Mouse (Mus musculus): Measurements from ENCODE around the gene Lrcol1. TPM values are rescaled to one million over a fixed set of nuclear protein-coding genes. Genes with fewer than 3 reads are reported as not detected.

Lrcol1 gene
- polyA plus RNA-seq (2017; shearing (Covaris generic)), result not detected

DNA sequence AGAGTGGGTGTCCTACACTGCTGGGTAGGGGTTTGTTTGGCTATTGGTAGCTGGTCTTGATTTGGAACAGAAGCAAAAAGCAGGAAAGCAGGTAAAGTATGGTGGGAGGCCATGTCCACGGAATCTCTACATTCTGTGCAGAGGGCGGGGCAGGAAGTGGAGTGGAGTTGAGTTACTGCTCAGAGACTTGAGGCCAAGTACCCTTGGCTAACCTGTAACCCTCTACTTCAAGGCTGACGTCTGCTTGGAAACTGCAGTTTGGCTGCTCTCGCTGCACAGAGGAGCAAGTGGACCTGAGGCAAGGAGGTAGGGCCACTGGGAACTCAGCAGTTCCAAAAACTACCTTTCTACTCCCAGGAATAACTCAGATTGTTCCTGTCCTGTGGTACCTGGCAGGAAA, at the start of gene Lrcol1:
Gene Lrcol1 (plus strand): TSS at position 207 of the 400 bp plus-strand sequence.
- ATAC-seq, result no peak

DNA sequence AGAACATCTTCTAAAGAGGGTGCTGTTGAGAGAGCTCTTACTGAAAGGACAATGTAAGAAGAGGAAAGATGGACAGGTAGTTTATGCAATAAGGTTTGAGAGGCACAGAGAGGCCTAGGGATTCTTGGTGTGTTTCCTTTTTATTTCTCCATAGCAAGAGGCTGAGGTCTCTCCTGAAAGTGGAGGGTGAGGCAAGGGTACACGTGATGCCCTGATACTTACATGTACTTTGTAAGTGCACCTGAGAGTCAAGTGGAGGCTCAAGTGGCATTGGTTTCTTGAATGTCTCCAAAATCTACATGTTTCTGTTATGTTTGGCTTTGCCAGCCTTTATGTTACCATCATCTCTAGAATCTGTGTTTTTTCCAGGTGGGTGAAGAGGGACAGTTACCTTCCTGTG, 47.9 kb upstream of the Lrcol1 start:
- no peak for ATAC-seq

DNA sequence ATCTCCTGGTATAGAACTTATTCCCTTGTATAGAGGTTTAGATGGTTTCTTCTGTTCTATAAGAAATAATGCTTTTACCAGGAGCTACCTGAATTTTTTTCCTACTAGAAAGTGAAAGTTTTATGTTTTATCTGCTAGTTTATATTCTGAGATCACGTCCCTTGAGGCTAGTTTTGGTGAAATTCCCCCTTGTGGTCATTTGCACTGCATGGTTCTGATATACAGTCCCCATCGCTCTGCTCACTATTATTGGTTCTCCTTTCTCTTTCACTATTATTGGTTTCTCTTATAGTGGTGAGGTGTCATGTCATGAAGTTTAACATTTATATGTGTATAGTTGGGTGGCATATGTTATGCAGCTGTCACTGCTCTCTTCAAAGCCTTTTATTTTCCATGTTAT, 43.9 kb upstream of the Lrcol1 start:
- ATAC-seq, result peak; percentile 32

DNA sequence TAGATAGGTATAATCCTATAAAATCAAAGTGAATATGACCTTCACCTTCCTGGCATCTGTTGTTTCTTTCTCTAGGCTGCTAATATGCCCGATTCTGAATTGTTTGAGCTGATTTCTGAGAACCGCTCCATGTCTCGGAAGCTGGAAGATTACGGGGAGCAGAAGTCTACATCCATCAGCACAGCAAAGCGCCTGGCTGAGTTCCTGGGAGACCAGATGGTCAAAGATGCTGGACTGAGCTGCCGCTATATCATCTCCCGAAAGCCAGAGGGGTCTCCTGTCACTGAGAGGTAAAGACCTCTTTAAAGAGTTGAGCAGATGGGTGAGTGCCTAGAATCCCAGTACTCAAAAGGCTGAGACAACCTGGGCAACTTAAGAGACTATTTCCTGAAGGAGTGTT, 35.7 kb upstream of the Lrcol1 start:
- no peak for ATAC-seq

DNA sequence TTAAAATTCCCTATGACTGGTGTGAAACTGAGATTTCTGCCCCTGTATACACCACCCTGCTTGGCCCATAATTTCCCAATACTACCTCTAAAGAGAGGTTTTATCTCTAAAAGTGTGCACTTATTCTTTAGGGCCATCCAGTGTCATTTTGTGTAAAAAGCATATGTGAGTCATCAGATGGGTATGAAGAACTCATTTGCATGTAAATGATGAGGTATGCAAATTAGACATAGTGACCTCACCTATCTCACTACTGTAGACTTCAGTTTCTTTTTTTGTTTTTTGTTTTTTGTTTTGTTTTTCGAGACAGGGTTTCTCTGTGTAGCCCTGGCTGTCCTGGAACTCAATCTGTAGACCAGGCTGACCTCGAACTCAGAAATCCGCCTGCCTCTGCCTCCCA, 31.4 kb upstream of the Lrcol1 start:
- no peak for ATAC-seq

DNA sequence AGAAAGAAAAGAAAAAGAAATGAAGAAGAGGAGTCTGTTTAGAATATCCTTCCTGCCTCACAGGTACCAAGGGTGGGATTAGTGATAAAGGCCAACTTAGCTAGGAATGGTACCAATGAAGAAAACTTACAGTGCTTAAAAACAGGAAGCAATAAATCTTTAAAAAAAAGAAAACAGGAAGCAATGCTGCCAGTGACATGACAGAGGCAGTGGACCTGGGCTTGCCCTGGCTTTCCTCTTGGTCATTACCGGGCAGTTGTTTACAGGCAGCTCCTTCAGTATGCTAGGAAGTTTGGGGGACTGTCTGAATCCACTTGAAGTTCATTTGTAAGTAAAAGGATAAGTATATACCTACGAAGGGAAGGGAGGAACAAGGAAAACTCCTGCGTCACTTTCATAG, 14.0 kb upstream of the Lrcol1 start:
- no peak for ATAC-seq

DNA sequence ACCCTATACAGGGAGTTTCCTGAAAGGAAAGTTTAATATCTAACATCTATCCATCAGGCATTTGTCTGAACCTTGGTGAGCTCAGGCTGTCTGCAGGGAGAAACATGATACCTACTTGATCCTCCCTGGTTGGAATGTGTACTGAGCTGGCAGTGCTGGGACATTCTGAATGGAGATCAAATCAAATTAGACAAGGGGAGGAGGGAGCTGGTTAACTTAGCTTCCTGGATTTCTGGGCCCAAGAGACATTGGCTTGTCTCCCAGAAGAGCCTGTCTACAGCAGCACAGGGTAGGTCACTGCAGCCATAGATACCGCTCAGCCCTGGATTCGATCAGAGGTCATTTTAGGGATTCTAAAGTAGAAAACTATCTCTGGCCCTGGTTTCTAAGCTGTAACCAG, 5.7 kb upstream of the Lrcol1 start:
- no peak for ATAC-seq

DNA sequence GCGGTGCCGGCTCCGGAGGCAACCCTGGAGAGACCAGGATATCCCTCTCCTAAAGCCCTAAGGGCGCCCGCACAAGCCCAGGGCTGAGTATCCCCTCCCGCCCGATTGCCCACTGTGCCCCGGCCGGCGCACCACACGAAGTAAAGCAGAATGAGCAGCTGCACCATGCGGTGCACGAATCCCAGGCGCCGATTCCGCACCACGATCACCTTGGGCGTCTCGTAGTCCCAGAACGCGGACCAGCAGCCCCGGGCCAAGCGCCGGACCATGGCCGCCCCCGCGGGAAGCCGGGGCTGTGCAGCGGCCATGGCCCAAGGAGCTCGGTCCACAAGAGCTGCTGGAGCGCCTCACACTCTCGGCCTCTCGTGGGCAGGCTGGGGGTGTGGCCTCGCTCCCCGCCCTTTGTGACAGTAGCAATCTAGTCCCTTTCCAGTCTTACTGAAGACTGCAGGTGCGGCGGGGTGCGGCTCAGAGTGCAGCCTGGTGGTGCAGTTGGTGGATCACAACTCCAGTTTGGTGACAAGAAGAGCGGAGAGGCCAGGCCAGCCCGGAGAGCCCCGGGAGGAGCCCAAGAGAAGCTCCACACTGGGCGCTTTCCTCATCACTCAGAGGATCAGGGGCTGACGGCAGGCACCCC, 1.8 kb upstream of the Lrcol1 start, which contains the start of gene P2rx2:
Gene P2rx2 (minus strand): TSS at position 565 of the 637 bp plus-strand sequence.
- no peak for ATAC-seq

DNA sequence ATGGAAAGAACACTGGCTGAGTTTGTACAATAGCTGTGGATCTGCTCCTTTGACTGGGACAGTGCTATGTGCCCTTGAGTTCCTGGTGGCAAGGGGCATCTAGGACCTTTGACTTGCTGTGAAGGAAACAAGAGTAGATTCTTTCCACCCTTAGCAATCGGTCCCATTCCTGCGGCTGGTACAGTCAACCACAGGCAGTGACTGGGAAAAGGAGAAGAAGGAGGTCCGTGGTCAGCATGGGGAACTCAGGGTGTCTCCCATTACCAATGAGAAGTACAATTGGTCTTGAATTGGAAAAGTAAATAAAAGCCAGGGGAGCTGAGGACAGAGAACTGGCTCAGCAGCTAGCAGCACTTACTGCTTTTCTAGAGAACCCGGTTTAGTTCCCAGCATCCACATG, 1.0 kb downstream of the Lrcol1 start:
- no peak for ATAC-seq

DNA sequence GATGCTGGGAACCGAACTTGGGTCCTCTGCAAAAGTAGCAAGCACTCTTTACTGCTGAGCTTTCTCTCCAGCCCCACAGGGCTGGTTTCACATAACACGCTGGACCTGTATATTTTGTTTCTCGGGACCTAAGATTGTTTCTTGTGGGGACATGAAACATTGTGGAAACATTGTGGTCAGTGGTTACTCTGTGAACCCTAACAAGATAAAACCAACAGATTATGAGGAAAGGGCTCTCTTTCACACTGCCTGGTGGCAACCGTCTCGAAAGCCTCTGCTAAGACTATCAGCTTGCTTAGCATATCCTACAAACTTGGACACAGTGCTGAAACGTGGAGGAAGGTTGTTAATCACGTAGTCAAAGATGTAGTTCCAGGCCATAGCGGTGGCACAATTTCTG, 2.5 kb downstream of the Lrcol1 start:
- no peak for ATAC-seq

DNA sequence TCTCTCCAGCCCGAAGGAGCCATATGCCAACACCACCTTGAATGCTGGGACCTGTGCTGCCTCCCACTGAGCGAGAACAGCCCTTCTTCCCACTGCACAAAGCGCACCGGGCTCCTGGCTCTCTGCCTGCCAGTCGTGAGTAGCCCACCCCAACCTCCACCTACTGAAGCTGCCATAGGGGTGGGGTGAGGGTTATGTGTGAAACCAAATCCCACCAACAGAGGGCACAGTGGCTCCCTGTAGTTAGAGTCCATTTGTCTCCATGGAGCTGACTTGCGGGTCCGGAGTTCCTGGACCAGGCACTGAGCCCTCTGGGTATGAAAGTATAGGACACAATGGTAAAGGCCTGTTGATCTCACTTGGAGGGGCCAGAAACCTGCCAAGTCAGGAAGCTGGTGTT, 10.2 kb downstream of the Lrcol1 start:
- no peak for ATAC-seq

DNA sequence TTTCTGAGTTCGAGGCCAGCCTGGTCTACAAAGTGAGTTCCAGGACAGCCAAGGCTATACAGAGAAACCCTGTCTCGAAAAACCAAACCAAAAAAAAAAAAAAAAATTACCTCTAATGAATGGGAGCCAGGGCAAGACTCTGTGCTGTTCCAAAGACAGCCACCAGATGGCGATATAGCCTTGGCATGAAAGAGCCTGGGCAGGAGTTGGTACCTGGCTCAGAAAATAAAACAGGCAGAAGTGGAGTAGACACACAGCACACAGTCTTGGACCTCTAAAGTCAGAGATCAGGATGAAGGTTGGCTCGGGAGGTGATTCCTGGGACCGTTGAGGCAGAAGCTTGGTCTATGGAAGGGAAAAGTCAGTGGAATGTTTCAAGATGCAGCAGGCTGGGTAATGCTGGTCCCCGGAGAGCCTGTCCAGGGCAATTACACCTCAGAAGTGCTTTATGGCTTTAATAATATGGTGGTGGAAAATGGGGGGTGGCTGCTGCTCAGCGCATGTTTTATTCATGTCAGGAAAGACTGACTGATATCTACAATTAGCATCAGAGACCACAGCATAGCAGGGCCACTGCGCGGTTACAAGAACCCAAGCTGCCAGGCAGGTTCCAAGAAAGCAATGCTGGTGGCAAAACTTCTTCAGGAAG, 13.1 kb downstream of the Lrcol1 start:
- ATAC-seq, result peak; percentile 71

DNA sequence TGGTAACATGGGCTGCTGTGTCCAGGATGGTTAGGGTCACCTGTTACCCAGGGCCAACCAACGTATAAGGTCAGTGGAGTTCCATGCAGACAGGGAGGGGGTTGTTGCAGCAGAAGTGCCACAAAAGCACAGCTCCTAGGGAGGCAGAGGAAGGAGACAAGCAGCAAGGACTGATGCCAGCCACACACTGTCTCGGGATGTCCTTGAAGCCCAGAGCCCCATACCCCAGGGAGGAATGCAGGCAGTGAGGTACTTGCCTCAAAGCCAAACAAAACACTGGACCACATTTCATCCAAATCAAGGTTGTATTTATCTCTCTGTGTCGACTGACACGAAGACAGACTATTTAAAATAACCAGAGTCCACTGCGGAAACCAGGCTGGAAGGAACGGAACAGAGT, 16.9 kb downstream of the Lrcol1 start:
- no peak for ATAC-seq

DNA sequence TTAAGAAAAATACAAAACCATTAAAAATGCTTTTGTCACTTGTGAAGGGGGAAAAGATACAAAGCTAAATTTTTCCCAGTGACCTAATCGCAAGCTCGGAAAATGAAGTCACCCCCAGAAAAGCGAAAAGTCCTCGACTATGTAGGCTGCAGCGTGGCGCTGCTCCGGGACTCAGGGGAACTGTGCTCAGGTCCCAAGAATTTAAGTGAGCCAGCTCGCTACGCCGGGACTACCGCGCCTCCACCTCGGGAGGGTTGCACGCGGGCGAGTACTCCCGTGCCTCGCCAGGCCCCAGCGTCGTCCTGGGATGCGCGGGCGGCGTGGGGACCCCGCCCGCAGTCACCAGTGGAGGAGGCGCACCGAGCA, 18.3 kb downstream of the Lrcol1 start:
- no peak for ATAC-seq

DNA sequence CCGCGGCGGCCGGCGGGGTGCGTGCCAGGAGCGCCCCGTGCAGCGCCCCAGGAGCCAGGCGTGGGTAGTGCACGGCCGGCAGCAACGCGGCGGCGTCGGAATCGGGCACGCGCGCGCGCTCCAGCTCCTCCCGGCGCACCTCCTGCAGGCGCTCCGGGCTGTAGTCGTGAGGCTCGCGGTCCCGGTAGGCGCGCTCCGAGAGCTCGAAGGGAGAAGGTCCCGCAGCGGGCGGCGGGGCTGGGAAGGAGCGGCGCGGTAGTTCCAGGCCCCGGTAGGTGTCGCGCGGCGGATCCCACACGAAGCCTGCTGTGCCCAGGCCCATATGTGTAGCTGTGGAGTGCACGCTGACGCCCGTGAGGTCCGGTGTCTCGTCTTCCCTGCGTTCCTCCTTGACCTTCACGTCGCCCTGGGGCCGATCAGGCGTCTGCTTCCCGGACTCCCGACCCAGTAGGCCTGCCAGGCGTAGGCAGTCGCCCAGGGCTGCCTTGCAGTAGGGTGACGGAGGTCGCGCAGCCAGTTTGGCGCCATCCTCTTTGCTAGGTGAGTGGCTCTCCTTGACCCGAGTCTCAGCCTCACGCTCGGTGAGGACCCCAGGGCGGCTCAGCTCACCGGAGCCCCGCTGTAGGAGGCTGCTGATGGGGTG, 18.8 kb downstream of the Lrcol1 start:
- ATAC-seq, result peak; percentile 77

DNA sequence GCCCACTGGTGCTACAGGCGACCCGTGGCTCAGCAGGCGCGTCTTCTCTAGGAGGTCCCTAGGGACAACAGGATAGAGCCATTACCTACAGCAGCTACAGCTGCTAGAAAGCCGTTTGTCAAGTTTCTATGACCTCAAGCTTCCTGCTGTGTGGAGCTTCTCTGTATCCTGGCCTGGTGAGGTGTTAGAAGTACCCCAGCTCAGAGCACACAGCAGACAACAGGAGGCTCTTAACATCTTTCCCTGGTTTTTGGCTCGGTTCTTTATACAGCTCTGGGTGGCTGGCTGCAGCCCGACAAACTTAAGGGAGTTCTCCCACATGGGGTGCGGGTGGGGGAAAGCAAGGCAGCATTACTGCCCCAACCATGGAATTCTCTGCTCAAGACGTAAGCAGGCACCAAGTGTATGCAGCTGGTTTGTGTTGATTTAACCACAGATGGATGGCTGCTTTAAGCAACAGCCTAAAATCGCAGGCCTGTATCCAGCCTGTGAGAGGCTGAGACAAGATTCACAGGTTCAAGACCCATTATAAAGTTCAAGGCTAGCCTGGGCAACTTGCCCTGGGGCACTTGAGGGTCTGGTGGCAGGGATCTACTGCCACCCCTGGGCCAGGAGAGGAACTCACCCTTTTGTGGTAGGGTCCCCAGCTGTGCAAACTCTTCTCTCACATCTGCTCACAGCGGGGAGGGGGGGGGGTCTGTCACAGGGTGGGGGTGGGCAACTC, 19.5 kb downstream of the Lrcol1 start:
- no peak for ATAC-seq

DNA sequence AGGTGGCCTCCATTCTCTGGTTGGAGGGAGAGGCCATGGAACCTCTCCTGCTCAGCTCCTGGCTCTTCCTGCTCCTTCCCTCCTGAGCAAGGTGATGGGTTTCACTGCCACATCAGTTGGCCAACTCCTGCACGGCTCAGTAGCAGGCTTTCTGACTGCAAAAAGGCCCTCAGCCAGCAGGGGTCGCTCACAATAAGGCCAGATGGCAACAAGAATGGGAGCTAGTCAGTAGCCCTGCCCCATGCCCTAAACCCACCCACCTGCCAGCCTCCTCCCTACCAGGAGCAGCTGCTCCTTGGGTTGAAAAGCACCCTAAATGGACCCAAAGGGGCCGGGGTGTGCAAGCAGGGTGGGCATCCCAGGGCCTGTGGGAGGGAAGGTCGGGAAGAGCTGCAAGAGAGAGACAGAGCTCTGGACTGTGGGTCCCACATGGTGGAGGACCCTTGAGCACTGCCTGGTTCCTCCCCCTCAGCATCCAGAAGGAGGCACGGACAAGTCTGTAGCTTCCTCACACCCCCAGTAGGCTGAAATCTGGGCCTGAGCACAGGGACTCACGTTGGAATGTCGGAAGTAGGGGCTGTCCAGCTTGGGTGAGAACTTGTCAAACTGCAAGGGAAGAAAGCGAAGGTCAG, 32.4 kb downstream of the Lrcol1 start:
- peak; percentile 49 for ATAC-seq

DNA sequence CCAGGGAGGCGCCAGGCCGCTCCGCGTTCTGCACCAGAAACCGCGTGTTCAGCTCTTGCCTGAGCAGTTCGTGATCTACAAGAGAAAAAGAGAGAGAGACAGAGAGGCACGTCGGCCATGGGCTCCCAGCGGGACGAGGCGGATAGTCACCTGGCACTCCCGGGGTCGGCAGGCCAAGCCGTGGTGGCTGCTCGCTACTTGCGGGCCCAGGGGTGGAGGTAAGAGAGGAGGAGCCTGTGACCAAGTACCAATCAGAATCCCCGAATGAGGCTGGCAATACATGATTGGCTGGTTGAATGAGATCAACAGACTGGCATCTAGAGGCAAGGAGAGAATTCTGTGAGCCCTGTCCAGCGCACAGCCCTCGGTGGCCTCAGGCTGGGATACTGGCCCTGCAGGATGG, 33.7 kb downstream of the Lrcol1 start:
- no peak for ATAC-seq

DNA sequence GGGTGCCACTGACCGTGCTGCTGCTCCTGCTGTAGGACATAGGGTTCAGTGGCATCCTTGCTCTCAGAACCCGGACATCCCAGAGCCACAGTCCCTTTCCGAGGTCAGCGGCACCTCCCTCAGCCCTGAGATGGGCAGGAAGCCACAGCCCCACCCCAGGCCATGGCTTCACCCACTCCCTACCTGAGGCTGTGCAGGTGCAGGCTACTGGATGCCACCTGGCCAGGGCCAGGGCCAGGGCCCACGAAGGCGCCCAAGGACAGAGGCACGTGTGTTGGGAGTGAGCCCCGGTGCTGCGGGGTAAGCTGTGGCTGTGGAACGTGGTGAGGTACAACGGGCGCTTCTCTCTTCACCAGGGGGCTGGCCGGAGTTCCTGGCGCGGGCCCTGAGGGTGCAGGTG, 34.6 kb downstream of the Lrcol1 start:
- no peak for ATAC-seq

DNA sequence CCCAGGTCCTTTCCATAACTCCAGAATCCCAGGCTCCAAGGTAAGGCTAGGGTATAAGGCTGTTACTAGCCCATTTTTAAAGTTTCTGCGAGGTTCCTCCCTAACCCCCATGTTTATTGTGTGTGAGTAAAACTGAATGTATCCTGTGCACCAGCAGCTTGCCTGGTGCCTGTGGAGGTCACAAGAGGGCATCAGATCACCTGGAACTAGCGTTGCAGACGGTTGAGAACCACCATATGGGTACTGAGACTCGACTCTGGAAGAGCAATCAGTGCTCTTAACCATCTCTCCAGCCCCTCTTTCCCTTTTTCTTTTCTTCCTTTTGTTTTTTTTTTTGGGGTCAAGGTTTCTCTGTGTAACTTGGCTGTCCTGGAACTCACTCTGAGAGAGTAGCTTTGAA, 35.3 kb downstream of the Lrcol1 start:
- ATAC-seq, result no peak

DNA sequence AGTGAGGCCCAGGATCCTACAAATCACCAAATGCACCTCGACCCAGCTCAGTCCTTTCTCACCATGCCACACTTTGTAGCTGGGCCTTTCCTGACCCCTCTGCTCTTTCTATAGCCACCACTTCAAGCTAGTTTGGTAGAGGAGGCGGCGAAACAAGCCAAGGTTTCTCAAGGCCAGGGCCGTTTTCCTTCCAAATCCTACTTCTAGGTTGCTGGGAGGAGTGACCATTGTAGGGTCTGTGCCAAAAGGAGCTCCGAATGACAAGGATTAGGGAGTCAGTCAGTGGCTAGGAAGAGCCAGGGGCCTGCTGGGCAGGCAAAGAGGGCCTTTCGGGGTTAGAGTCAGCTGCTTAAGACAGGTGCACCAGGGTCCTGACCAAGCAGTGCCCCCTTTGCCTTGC, 40.0 kb downstream of the Lrcol1 start:
- no peak for ATAC-seq

DNA sequence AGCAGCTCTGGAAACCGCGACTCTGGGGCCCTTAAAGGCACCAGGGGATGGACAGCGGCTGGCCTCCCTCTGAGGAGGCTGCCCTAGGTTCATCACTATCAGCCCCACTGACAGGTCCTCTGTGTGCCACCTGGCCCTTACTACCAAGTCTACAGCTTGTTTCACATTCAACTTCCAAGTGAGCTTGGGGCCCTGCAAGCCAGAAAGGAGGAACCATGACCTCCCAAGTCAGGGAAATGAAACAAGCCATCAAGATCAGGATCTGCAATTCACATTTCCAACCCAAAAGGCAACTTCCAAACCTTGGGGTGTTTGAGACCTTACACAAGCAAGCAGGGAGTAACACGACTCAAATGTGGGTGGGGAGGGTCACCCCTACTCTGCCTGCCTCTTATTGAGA, 40.7 kb downstream of the Lrcol1 start:
- no peak for ATAC-seq
